Mouse (Mus musculus) small intestine, adult 2 months (tissue): ENCODE measurements around the gene Rab23. TPM values are rescaled to one million over a fixed set of nuclear protein-coding genes. Genes with fewer than 3 reads are reported as not detected.

Source experiments
- H3K27ac ChIP-seq: fragments of 200-500 bp; 2 replicates; pipeline ENCODE4 v1.5.1; 2012; ENCODE audit warnings: low read depth, low read length, control low read depth, inconsistent platforms; ENCODE audit not compliant: insufficient read depth
- H3K27me3 ChIP-seq: fragments of 200-500 bp; 2 replicates; pipeline ENCODE4 v1.6.1; 2012; ENCODE audit warnings: mild to moderate bottlenecking, moderate library complexity, low read length, inconsistent platforms; ENCODE audit not compliant: control insufficient read depth, insufficient read depth
- H3K36me3 ChIP-seq: fragments of 200-500 bp; 2 replicates; pipeline ENCODE4 v1.6.1; 2012; ENCODE audit warnings: mild to moderate bottlenecking, low read length, control low read depth, inconsistent platforms; ENCODE audit not compliant: control insufficient read depth, insufficient read depth
- H3K4me1 ChIP-seq: fragments of 200-500 bp; 2 replicates; pipeline ENCODE4 v1.6.1; 2012; ENCODE audit warnings: low read length, inconsistent platforms, mixed read lengths; ENCODE audit not compliant: control insufficient read depth, insufficient read depth, insufficient read length
- H3K4me3 ChIP-seq: fragments of 200-500 bp; 2 replicates; pipeline ENCODE4 v1.5.1; 2012; ENCODE audit warnings: low read depth, mild to moderate bottlenecking, control low read depth, inconsistent platforms, low read length, moderate library complexity
- CTCF ChIP-seq: fragments of 200-500 bp; IDR thresholded peaks from 2 replicates; pipeline ENCODE4 v1.5.1; 2012; ENCODE audit warnings: low read depth, mild to moderate bottlenecking, control low read depth, inconsistent platforms, low read length, moderate library complexity, mixed read lengths; ENCODE audit not compliant: insufficient replicate concordance, insufficient read length; ENCODE audit errors: extremely low read depth
- POLR2A ChIP-seq: fragments of 200-500 bp; IDR thresholded peaks from 2 replicates; pipeline ENCODE4 v1.6.1; 2012; ENCODE audit warnings: low read depth, mild to moderate bottlenecking, control low read depth, inconsistent platforms, low read length, moderate library complexity
- WGBS: fragments of 180-500 bp; shearing (Covaris S2); methylation state at CpG from one replicate; pipeline ENCODE4 v1.1.7; 2018; 5-methylcytosine and 5-hydroxymethylcytosine counted together
- polyA plus RNA-seq: library from polyadenylated mRNA; depleted of rRNA; stranded (reverse); fragments of >200 nt; gene quantifications from 2 replicates; pipeline ENCODE4 v1.2.3, GENCODE M21; 2012

Gene Rab23
- polyA plus RNA-seq, 1 experiment = 4.6 TPM

DNA sequence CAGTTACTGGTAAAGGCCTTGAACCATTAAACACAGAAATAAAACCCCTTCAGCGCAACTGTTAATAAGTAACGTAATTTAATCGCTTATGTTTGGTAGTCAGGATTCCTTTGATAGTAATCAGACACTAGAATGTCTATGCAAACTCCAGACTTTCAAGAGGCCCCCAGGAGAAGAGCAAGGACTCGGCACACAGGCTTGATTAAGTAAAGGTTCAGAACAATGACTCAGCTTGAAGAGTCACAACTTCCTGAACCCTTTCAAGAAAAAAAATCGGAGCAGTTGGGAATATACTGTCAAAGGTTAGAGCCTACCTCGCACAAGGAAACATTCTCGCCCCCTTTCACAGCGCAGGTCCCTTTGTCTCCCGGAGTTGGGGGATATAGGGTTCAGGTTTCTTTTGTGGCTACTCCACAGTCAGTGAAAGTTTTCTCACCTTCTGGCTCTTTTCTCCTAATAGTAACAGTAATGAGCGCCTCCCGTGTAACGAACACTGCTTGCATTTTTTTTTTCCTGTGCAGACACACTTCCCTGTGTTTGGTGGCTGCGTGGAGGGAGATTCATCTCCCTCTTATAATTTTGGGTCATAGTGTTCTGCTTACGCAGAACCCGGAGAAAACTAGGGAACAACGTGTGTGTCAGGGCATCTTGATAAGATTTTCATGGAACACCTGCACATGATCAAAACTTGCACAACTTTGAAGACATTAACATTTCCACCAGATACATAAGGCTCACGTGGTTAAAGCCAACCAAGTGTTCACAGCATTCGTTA, 36.8 kb downstream of the Rab23 start:
- 13% methylated on average over 18 of the region's 18 CpGs for WGBS
- H3K27ac ChIP-seq = no peak overlapping the region
- peak overlapping the region; percentile 80 for H3K4me3 ChIP-seq

DNA sequence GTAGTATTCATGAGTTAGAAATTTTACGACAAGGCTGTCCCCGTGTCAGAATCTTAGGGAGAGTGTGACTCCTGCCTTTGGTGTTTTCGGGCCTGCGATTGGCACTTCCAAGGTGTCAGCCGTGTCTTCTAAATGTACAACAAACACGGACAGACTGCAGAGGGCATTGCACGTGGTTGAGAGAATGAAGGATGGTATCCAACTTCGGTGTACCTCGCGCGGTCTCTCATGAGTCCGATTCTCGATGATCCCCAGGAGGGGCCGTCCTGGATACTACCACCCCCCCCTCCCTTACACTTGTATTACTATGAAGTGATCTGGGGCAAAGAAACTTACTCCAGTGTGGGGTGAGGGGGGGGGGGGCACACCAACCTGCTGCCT, 37.3 kb downstream of the Rab23 start:
- WGBS = 2% methylated on average over 14 of the region's 14 CpGs

More for the DNA sequence above, 36.8 kb downstream of the Rab23 start:
- no peak for TF ChIP-seq POLR2A
- TF ChIP-seq CTCF = no peak
- no peaks in the 10 kb centered on the region for H3K36me3 ChIP-seq
- peaks cover 2% of the 10 kb centered on the region; the same call in 1 of the 2 replicates for H3K4me1 ChIP-seq
- H3K27me3 ChIP-seq = no peaks in the 10 kb centered on the region

DNA sequence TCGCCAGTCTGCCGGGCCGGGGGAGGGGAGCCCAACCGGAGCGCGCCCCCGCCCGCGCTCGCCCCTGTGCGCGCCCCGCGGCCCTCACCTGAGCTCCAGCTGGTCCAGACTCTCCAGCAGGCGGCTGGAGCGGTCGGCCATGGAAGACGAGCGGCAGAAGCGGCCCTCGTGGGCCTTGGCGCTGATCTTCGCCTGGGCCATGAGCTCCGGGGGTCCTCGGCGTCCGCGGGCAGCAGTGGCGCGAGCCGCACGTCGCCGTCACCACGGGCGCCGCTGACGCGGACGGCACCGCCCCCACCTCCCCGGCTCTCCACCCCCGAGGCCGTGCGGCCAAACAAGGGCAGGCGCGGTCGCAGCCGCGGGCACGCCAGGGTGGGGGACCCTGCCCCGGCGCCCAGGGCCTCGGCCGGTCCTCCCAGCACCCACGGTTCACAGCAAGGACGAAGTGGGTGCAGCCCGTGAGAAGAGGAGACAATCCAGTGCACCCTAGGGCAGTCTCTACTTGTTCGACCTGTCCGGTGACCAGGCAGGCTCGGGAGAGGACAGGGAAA, 37.9 kb downstream of the Rab23 start, which contains the start of gene Bag2:
Bag2 (minus strand) TSS at position 305 of the 551 bp plus-strand sequence.
- no peaks in the 10 kb centered on the region for H3K27me3 ChIP-seq
- no peaks in the 10 kb centered on the region for H3K36me3 ChIP-seq
- peaks cover 2% of the 10 kb centered on the region; the same call in 1 of the 2 replicates for H3K4me1 ChIP-seq
- TF ChIP-seq POLR2A (no peak), CTCF (no peak)
- no peak within 1 kb of the TSS for H3K27ac ChIP-seq
- H3K4me3 ChIP-seq = peak within 1 kb of the TSS; percentile 80
- 1% methylated on average over 58 of the region's 61 CpGs for WGBS

More for the DNA sequence above, 37.3 kb downstream of the Rab23 start:
- no peak for TF ChIP-seq CTCF
- TF ChIP-seq POLR2A = no peak
- Histone ChIP-seq H3K27ac (no peak overlapping the region), H3K36me3 (no peaks in the 10 kb centered on the region), H3K27me3 (no peaks in the 10 kb centered on the region), H3K4me3 (peak overlapping the region; percentile 80), H3K4me1 (peaks cover 2% of the 10 kb centered on the region; the same call in 1 of the 2 replicates)

DNA sequence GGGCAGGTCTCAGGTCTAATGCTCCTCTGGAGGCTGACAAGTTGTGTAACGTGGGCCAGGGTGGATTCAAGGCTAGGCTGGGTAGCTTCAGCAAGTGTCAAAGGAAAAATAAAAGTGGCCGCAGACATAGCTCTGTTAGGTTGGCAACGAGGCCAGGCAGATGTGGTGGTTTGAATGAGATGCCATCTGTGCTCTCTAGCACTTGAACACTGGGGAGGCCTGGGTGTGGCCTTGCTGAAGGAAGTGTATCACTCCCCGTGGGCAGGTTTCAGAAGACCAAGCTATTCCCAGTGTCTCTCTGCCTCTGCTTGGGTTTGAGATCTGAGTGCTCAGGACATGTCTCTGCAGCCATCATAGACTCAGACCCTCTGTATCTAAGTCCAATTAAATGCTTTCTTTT, 38.8 kb downstream of the Rab23 start:
- no peaks in the 10 kb centered on the region for H3K36me3 ChIP-seq
- no peak for TF ChIP-seq CTCF
- H3K4me1 ChIP-seq = peaks cover 2% of the 10 kb centered on the region; the same call in 1 of the 2 replicates
- no peak overlapping the region for H3K4me3 ChIP-seq
- no peaks in the 10 kb centered on the region for H3K27me3 ChIP-seq
- no peak overlapping the region for H3K27ac ChIP-seq
- 33% methylated on average over 4 of the region's 4 CpGs for WGBS

DNA sequence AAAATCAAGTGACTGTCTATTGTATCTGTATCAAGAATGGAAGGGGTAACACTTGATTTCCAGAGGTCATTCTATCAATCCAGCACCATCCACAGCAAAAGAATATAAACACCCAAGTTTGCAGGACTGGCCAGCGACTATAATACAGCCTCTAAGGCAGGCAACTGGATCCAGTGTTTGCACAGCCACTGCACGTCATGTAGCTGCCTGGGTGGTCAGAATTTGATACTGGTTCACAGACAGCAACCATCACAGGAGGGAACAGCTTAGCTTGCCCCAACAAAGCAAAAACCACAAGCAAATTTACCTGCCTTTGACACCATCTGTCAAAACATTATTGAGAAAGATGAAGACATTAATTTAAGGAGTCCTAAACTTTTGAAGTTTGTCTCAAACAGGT, 44.1 kb downstream of the Rab23 start:
- Histone ChIP-seq H3K36me3 (peaks cover 6% of the 10 kb centered on the region), H3K4me3 (no peak overlapping the region), H3K4me1 (no peaks in the 10 kb centered on the region), H3K27ac (no peak overlapping the region), H3K27me3 (no peaks in the 10 kb centered on the region)
- 90% methylated on average over 2 of the region's 2 CpGs for WGBS
- TF ChIP-seq CTCF = no peak
- TF ChIP-seq POLR2A = no peak

DNA sequence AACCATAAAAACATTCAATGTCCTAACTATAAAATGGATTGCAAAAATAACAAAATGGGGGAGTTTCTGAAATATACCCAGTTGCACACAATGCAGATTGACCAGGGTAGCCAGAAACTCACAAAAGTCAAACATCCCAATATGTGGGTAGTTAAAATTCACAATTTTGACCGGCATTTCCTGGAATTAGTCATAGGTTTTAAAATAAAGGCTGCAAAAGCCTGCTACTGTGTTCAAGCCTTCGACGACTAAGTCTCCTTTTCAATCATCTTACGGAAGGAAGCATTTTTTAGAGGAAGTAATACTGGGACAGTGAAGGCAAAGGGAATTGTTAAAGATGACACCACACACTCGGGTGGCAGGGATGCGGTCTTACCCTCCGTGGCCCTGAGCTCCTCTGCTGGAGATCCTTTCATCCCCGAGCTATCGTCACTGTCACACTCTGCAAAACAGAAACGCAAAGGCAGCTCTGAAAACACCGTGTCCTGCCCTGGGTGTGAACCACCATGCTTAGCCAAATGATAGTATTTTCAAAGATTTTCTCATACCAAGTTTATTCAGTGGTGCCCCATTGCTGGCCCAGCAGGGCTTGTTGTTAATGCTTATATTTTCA, 45.9 kb downstream of the Rab23 start:
- 89% methylated on average over 11 of the region's 11 CpGs for WGBS
- TF ChIP-seq POLR2A = no peak
- no peak for TF ChIP-seq CTCF
- Histone ChIP-seq H3K4me1 (no peaks in the 10 kb centered on the region), H3K36me3 (peaks cover 17% of the 10 kb centered on the region), H3K4me3 (no peak overlapping the region), H3K27me3 (no peaks in the 10 kb centered on the region), H3K27ac (no peak overlapping the region)
